Mouse (Mus musculus) CH12.LX (cell line): Measurements from ENCODE around the gene Spata13. TPM values are rescaled to one million over a fixed set of nuclear protein-coding genes. Genes with fewer than 3 reads are reported as not detected.

Experiments used
- DNase-seq: peaks from one replicate; pipeline ENCODE4 v3.0.0-alpha.2; 2013; ENCODE audit errors: extremely low read depth
- H3K27ac ChIP-seq: 2 replicates; pipeline ENCODE4 v1.5.1; 2012; ENCODE audit warnings: low read depth, mild to moderate bottlenecking, control low read depth, moderate library complexity; ENCODE audit not compliant: insufficient read depth
- H3K27me3 ChIP-seq: replicated peaks from 2 replicates; pipeline ENCODE3; 2012; ENCODE audit warnings: inconsistent platforms
- H3K36me3 ChIP-seq, 2 experiments: replicated peaks in 1 of 2; 2 replicates each; pipeline versions ENCODE3 to v1.6.1; 2012; ENCODE audit warnings: inconsistent platforms in 1 of 2, low read length in 1 of 2, mild to moderate bottlenecking in 1 of 2, mixed read lengths in 1 of 2, moderate library complexity in 1 of 2; ENCODE audit not compliant: control insufficient read depth in 1 of 2, insufficient read depth in 1 of 2
- H3K4me1 ChIP-seq, 2 experiments: 2 replicates each; pipeline ENCODE4 v1.6.1; 2012; ENCODE audit warnings: inconsistent platforms in 1 of 2, moderate library complexity in 1 of 2; ENCODE audit not compliant: insufficient read depth in 2 of 2, control insufficient read depth in 1 of 2
- H3K4me2 ChIP-seq: 2 replicates; pipeline ENCODE4 v1.6.1; 2012; ENCODE audit warnings: low read depth, mild to moderate bottlenecking, control low read depth; ENCODE audit not compliant: poor library complexity, insufficient read depth, severe bottlenecking
- H3K4me3 ChIP-seq, 3 experiments: fragments of 150-350 bp in 1 of 3; sonication (generic) in 1 of 3; replicated peaks in 1 of 3; 2 replicates each; pipeline versions ENCODE3 to v1.5.1; 2011 to 2012; ENCODE audit warnings: low read depth in 2 of 3, low read length in 2 of 3, mild to moderate bottlenecking in 2 of 3, moderate library complexity in 2 of 3, control low read depth in 1 of 3, improper control_type of control experiment in 1 of 3, inconsistent platforms in 1 of 3, mixed read lengths in 1 of 3; ENCODE audit not compliant: poor library complexity in 1 of 3
- H3K79me2 ChIP-seq: replicated peaks from 2 replicates; pipeline ENCODE4 v1.6.1; 2012; ENCODE audit warnings: mild to moderate bottlenecking, moderate library complexity; ENCODE audit not compliant: control insufficient read depth, poor library complexity, insufficient read depth, severe bottlenecking; ENCODE audit errors: extremely low read depth
- H3K9ac ChIP-seq: 2 replicates; pipeline ENCODE4 v1.6.1; 2012; ENCODE audit warnings: low read depth, mild to moderate bottlenecking, control low read depth, moderate library complexity; ENCODE audit not compliant: insufficient read depth
- H3K9me3 ChIP-seq: replicated peaks from 2 replicates; pipeline ENCODE3; 2012; ENCODE audit warnings: low read length, inconsistent platforms, mixed read lengths
- CHD2 ChIP-seq: IDR thresholded peaks from 2 replicates; pipeline ENCODE4 v1.6.1; 2011; ENCODE audit warnings: low read length, improper control_type of control experiment
- CTCF ChIP-seq, 2 experiments: IDR thresholded peaks in 1 of 2; conservative IDR thresholded peaks in 1 of 2; 2 replicates each; pipeline ENCODE4 v1.5.1; 2011 to 2012; ENCODE audit warnings: low read depth in 2 of 2, low read length in 2 of 2, improper control_type of control experiment in 1 of 2, inconsistent platforms in 1 of 2, mild to moderate bottlenecking in 1 of 2, moderate library complexity in 1 of 2
- E2F4 ChIP-seq: IDR thresholded peaks from 2 replicates; pipeline ENCODE4 v1.6.1; 2011; ENCODE audit warnings: low read depth, low read length, improper control_type of control experiment; ENCODE audit not compliant: insufficient replicate concordance
- ELF1 ChIP-seq: IDR thresholded peaks from 2 replicates; pipeline ENCODE4 v1.6.1; 2014; ENCODE audit warnings: low read depth, mild to moderate bottlenecking, inconsistent platforms, low read length, improper control_type of control experiment
- GABPA ChIP-seq: IDR thresholded peaks from 2 replicates; pipeline ENCODE4 v1.6.1; 2012; ENCODE audit warnings: low read depth, low read length, improper control_type of control experiment, inconsistent platforms; ENCODE audit not compliant: insufficient replicate concordance
- IRF4 ChIP-seq: IDR thresholded peaks from 2 replicates; pipeline ENCODE4 v1.6.1; 2014; ENCODE audit warnings: low read depth, mild to moderate bottlenecking, inconsistent platforms, low read length, improper control_type of control experiment
- JUN ChIP-seq: IDR thresholded peaks from 2 replicates; pipeline ENCODE4 v1.6.1; 2011; ENCODE audit warnings: low read depth, mild to moderate bottlenecking, low read length, improper control_type of control experiment, moderate library complexity; ENCODE audit not compliant: insufficient read depth
- JUND ChIP-seq: conservative IDR thresholded peaks from 2 replicates; pipeline ENCODE4 v1.6.1; 2011; ENCODE audit warnings: low read depth, low read length, improper control_type of control experiment
- MAFK ChIP-seq: IDR thresholded peaks from 2 replicates; pipeline ENCODE4 v1.6.1; 2011; ENCODE audit warnings: low read length, improper control_type of control experiment; ENCODE audit not compliant: insufficient replicate concordance
- MAX ChIP-seq: IDR thresholded peaks from 2 replicates; pipeline ENCODE4 v1.6.1; 2011; ENCODE audit warnings: low read length, improper control_type of control experiment
- MAZ ChIP-seq: IDR thresholded peaks from 2 replicates; pipeline ENCODE4 v1.6.1; 2012; ENCODE audit warnings: low read depth, mild to moderate bottlenecking, inconsistent platforms, low read length, improper control_type of control experiment, moderate library complexity
- MEF2A ChIP-seq: IDR thresholded peaks from 2 replicates; pipeline ENCODE4 v1.6.1; 2014; ENCODE audit warnings: low read depth, mild to moderate bottlenecking, inconsistent platforms, low read length, improper control_type of control experiment, borderline replicate concordance
- NELFE ChIP-seq: IDR thresholded peaks from 2 replicates; pipeline ENCODE4 v1.6.1; 2011; ENCODE audit warnings: low read depth, low read length, improper control_type of control experiment
- NRF1 ChIP-seq: IDR thresholded peaks from 2 replicates; pipeline ENCODE4 v1.6.1; 2014; ENCODE audit warnings: low read depth, mild to moderate bottlenecking, inconsistent platforms, low read length, improper control_type of control experiment, moderate library complexity
- RAD21 ChIP-seq: IDR thresholded peaks from 2 replicates; pipeline ENCODE4 v1.6.1; 2011; ENCODE audit warnings: low read depth, mild to moderate bottlenecking, low read length, improper control_type of control experiment, moderate library complexity
- SMC3 ChIP-seq: IDR thresholded peaks from 2 replicates; pipeline ENCODE4 v1.6.1; 2011; ENCODE audit warnings: low read depth, low read length, improper control_type of control experiment
- TCF12 ChIP-seq: IDR thresholded peaks from 2 replicates; pipeline ENCODE4 v1.6.1; 2014; ENCODE audit warnings: low read depth, mild to moderate bottlenecking, inconsistent platforms, low read length, improper control_type of control experiment
- UBTF ChIP-seq: IDR thresholded peaks from 2 replicates; pipeline ENCODE4 v1.6.1; 2012; ENCODE audit warnings: low read depth, mild to moderate bottlenecking, inconsistent platforms, low read length, improper control_type of control experiment, moderate library complexity
- USF1 ChIP-seq: IDR thresholded peaks from 2 replicates; pipeline ENCODE4 v1.6.1; 2014; ENCODE audit warnings: low read depth, mild to moderate bottlenecking, inconsistent platforms, low read length, improper control_type of control experiment
- USF2 ChIP-seq: conservative IDR thresholded peaks from 2 replicates; pipeline ENCODE4 v1.6.1; 2011; ENCODE audit warnings: low read depth, low read length, improper control_type of control experiment
- ZC3H11A ChIP-seq: IDR thresholded peaks from 2 replicates; pipeline ENCODE4 v1.6.1; 2012; ENCODE audit warnings: low read depth, mild to moderate bottlenecking, inconsistent platforms, low read length, improper control_type of control experiment
- ZNF384 ChIP-seq: IDR thresholded peaks from 2 replicates; pipeline ENCODE4 v1.6.1; 2012; ENCODE audit warnings: low read depth, low read length, improper control_type of control experiment, inconsistent platforms
- dilution Hi-C: fragments of 300-500 bp; cut with MboI; formaldehyde crosslinking; loops from 2 replicates; pipeline ENCODE4 v1.14.3; 2020; ENCODE audit warnings: low sequenced_read_pairs; ENCODE audit not compliant: extremely low pct_unique_long_range_greater_than_20kb, extremely low pct_ligation_motif_present
- in situ Hi-C: fragments of 300-500 bp; cut with MboI; formaldehyde crosslinking; loops from 3 replicates; pipeline ENCODE4 v1.14.3; 2019; ENCODE audit warnings: low sequenced_read_pairs, low pct_ligation_motif_present, low pct_unique_long_range_greater_than_20kb, mixed read lengths
- polyA plus RNA-seq: library from polyadenylated mRNA; unstranded; fragments of >175 nt; gene quantifications from 2 replicates; pipeline ENCODE4 v1.2.1, GENCODE M21; 2012; ENCODE audit warnings: low read depth; ENCODE audit not compliant: insufficient read length
- total RNA-seq, 2 experiments: library from RNA; depleted of rRNA; stranded (reverse); fragments of 300-350 nt in 1 of 2; fragments of >200 nt in 1 of 2; gene quantifications; 2 replicates each; pipeline ENCODE4 v1.2.3; 2012 to 2014

Spata13 gene
- total and polyA plus RNA-seq, 3 experiments: 11.6 to 15.9 (median 13.6) TPM

- Histone ChIP-seq H3K9me3 (no peaks in the 10 kb centered on the region), H3K4me1 (peaks cover 3 to 13% of the 10 kb centered on the region in 2 experiments; a peak in 3 of 4 replicates), H3K79me2 (peaks cover 8% of the 10 kb centered on the region), H3K4me2 (no peak overlapping the region), H3K36me3 (peaks cover 46 to 74% of the 10 kb centered on the region in 2 experiments), H3K9ac (no peak overlapping the region), H3K27me3 (no peaks in the 10 kb centered on the region), H3K4me3 (no peak overlapping the region), H3K27ac (no peak overlapping the region)
- in situ Hi-C loops: loop anchor here (10.0 kb wide), 2 partner anchors 295 to 505 kb away; no protein-coding TSS in a partner anchor
- dilution Hi-C loops: no loop called here
- TF ChIP-seq MAZ (0 out of 2 replicates have a peak, but pooled peaks have one; percentile 29), RAD21 (peak; percentile 76), TCF12 (no peak), CTCF (conservative IDR thresholded peaks at IDR 0.05 in 1 of 2, IDR thresholded peaks at IDR 0.05 in 1 of 2; ENCODE audit: low read depth in 2 of 2, low read length in 2 of 2) (peak; percentile 68 to 84), ZC3H11A (peak; percentile 18; the same call in 1 of the 2 replicates), SMC3 (peak; percentile 68)
- DNase-seq: peak; percentile 69
These were observed 156.3 kb downstream of the Spata13 start for GRCm38 (mm10) chr14:60790103-60790502.

GRCm38 (mm10) chr14:60796600-60797322 is 163.0 kb downstream of the Spata13 start:
- DNase-seq: no peak
- Histone ChIP-seq H3K27me3 (no peaks in the 10 kb centered on the region), H3K9me3 (no peaks in the 10 kb centered on the region), H3K4me3 (no peak overlapping the region), H3K9ac (no peak overlapping the region), H3K4me2 (no peak overlapping the region), H3K4me1 (peaks cover 0 to 3% of the 10 kb centered on the region in 2 experiments; a peak in 1 of 4 replicates), H3K27ac (no peak overlapping the region), H3K79me2 (no peaks in the 10 kb centered on the region), H3K36me3 (peaks cover 47 to 79% of the 10 kb centered on the region in 2 experiments)
- dilution Hi-C loops (no loop called here), in situ Hi-C loops (loop anchor here (10.0 kb wide), 2 partner anchors 288 to 498 kb away; no protein-coding TSS in a partner anchor)
- TF ChIP-seq MAFK (no peak), MAX (no peak), ZNF384 (no peak), GABPA (no peak), UBTF (no peak), ELF1 (no peak), NELFE (no peak), E2F4 (no peak), JUND (no peak), TCF12 (no peak), NRF1 (no peak), JUN (no peak), USF2 (no peak), USF1 (no peak), IRF4 (no peak), CHD2 (no peak), MEF2A (no peak), RAD21 (no peak), CTCF (conservative IDR thresholded peaks at IDR 0.05 in 1 of 2, IDR thresholded peaks at IDR 0.05 in 1 of 2; ENCODE audit: low read depth in 2 of 2, low read length in 2 of 2) (no peak)
